Mouse (Mus musculus) ES-E14 (cell line): ENCODE results near the gene Ptges.

ENCODE experiments used
- CHD2 ChIP-seq: IDR thresholded peaks from 2 replicates; pipeline ENCODE4 v1.6.1; 2014; ENCODE audit warnings: mild to moderate bottlenecking, low read depth, low read length, inconsistent platforms
- HCFC1 ChIP-seq: IDR thresholded peaks from 2 replicates; pipeline ENCODE4 v1.6.1; 2012; ENCODE audit warnings: low read length, inconsistent platforms, borderline replicate concordance; ENCODE audit not compliant: insufficient read depth
- MAFK ChIP-seq: IDR thresholded peaks from 2 replicates; pipeline ENCODE4 v1.6.1; 2014; ENCODE audit warnings: mild to moderate bottlenecking, low read depth, low read length, inconsistent platforms; ENCODE audit not compliant: insufficient read depth

- TF ChIP-seq MAFK (no peak), CHD2 (no peak), HCFC1 (no peak)
Measured at GRCm38 (mm10) chr2:30913022-30913421, 16.6 kb downstream of the Ptges start.
